Mouse (Mus musculus): ENCODE measurements around the gene Pacrg.

GRCm38 (mm10) chr17:10410597-10411476 is 429.3 kb downstream of the Pacrg start:
- TF ChIP-seq POLR2A (IDR thresholded peaks at IDR 0.05; ENCODE audit: extremely low read depth, insufficient read depth, low read length) (no peak), CTCF (IDR thresholded peaks at IDR 0.05; ENCODE audit: low read depth, low read length) (no peak)

All from liver, adult 2 months (tissue).